Mouse (Mus musculus) small intestine, adult 2 months (tissue): ENCODE results near the gene Eif2b1. TPM values are rescaled to one million over a fixed set of nuclear protein-coding genes. Genes with fewer than 3 reads are reported as not detected.
"Not testable (repeated sequence)": the region's sequence is repeated elsewhere in the genome, so short reads cannot be mapped to it uniquely, and the experiment has no call there.

ENCODE experiments used
- H3K27ac ChIP-seq: fragments of 200-500 bp; 2 replicates; pipeline ENCODE4 v1.5.1; 2012; ENCODE audit warnings: low read depth, low read length, control low read depth, inconsistent platforms; ENCODE audit not compliant: insufficient read depth
- H3K27me3 ChIP-seq: fragments of 200-500 bp; 2 replicates; pipeline ENCODE4 v1.6.1; 2012; ENCODE audit warnings: mild to moderate bottlenecking, moderate library complexity, low read length, inconsistent platforms; ENCODE audit not compliant: control insufficient read depth, insufficient read depth
- H3K36me3 ChIP-seq: fragments of 200-500 bp; 2 replicates; pipeline ENCODE4 v1.6.1; 2012; ENCODE audit warnings: mild to moderate bottlenecking, low read length, control low read depth, inconsistent platforms; ENCODE audit not compliant: control insufficient read depth, insufficient read depth
- H3K4me1 ChIP-seq: fragments of 200-500 bp; 2 replicates; pipeline ENCODE4 v1.6.1; 2012; ENCODE audit warnings: low read length, inconsistent platforms, mixed read lengths; ENCODE audit not compliant: control insufficient read depth, insufficient read depth, insufficient read length
- H3K4me3 ChIP-seq: fragments of 200-500 bp; 2 replicates; pipeline ENCODE4 v1.5.1; 2012; ENCODE audit warnings: low read depth, mild to moderate bottlenecking, control low read depth, inconsistent platforms, low read length, moderate library complexity
- CTCF ChIP-seq: fragments of 200-500 bp; IDR thresholded peaks from 2 replicates; pipeline ENCODE4 v1.5.1; 2012; ENCODE audit warnings: low read depth, mild to moderate bottlenecking, control low read depth, inconsistent platforms, low read length, moderate library complexity, mixed read lengths; ENCODE audit not compliant: insufficient replicate concordance, insufficient read length; ENCODE audit errors: extremely low read depth
- POLR2A ChIP-seq: fragments of 200-500 bp; IDR thresholded peaks from 2 replicates; pipeline ENCODE4 v1.6.1; 2012; ENCODE audit warnings: low read depth, mild to moderate bottlenecking, control low read depth, inconsistent platforms, low read length, moderate library complexity
- WGBS: fragments of 180-500 bp; shearing (Covaris S2); methylation state at CpG from one replicate; pipeline ENCODE4 v1.1.7; 2018; 5-methylcytosine and 5-hydroxymethylcytosine counted together
- polyA plus RNA-seq: library from polyadenylated mRNA; depleted of rRNA; stranded (reverse); fragments of >200 nt; gene quantifications from 2 replicates; pipeline ENCODE4 v1.2.3, GENCODE M21; 2012

Gene Eif2b1
- polyA plus RNA-seq, 1 experiment = 12.5 TPM

DNA sequence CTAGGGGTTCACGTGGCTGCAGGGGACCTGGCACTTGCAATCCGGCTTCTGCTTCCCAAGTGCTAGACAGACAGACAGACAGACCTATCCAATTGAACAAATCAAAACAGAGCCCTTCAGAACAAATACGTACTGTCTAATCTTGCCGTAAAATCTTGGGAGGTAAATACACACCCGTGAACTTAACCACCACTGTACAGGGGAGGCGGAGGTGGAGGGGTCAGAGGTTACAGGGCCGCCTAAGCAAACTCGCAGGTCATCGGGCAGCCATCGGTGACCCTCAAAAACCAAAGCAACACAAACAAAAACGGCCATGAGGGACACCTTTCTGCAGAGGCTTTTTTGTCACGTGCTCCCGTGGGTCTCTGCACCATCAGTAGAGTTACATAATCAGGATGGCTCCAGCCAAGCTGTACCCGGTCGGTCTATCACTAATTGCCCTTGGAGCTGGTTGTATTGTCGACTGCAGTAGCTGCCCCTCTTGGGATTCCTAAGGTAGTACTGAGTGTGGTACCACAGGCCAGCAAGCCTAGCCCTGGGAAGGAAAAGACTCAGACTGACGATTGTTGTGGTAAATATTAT lies 26.2 kb upstream of the Eif2b1 start:
- TF ChIP-seq POLR2A = no peak
- TF ChIP-seq CTCF = no peak
- WGBS = 71% methylated on average over 17 of the region's 17 CpGs
- Histone ChIP-seq H3K27ac (no peak overlapping the region), H3K36me3 (no peaks in the 10 kb centered on the region), H3K4me3 (no peak overlapping the region), H3K27me3 (no peaks in the 10 kb centered on the region), H3K4me1 (no peaks in the 10 kb centered on the region)

DNA sequence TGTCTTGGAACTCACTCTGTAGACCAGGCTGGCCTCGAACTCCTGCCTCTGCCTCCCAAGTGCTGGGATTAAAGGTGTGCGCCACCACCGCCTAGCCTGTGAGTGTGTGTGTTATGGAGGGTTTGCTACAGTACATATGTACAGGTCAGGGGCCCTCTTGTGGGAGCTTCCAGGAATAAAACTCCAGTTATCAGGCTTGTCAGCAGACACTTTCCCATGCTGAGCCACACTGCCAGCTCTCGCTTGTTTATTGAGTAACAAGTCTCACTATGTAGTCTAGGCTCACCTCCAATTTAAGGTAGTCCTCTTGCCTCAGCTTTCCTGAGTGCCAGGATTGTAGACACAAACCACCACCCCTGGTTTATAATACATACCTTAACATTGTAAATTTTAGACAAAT lies 25.4 kb upstream of the Eif2b1 start:
- Histone ChIP-seq H3K4me3 (no peak overlapping the region), H3K36me3 (no peaks in the 10 kb centered on the region), H3K27ac (no peak overlapping the region), H3K4me1 (no peaks in the 10 kb centered on the region), H3K27me3 (no peaks in the 10 kb centered on the region)
- WGBS = 78% methylated on average over 4 of the region's 4 CpGs
- TF ChIP-seq POLR2A = no peak

DNA sequence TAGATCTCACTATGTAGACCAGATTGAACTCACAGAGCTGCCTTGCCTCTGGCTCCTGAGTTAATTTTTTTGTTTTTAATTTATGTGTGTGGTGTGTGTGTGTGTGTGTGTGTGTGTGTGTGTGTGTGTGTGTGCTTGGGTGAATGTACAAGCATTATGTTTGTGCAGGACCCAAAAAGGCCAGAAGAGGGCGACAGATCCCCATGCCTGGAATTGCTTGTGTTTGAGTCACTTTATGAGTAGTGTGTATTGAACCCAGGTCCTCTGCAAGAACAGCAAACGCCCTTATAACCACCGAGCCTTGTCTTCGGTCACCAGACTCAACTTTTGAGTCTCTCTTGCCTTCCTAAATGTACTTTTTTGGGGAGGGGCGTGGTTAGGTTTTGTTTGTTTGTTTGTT lies 23.4 kb upstream of the Eif2b1 start:
- 61% methylated on average over 5 of the region's 5 CpGs for WGBS
- Histone ChIP-seq H3K4me3 (no peak overlapping the region), H3K27me3 (no peaks in the 10 kb centered on the region), H3K4me1 (peaks cover 4% of the 10 kb centered on the region), H3K36me3 (no peaks in the 10 kb centered on the region), H3K27ac (no peak overlapping the region)
- TF ChIP-seq POLR2A (no peak), CTCF (peak; percentile 50; the same call in 1 of the 2 replicates)

DNA sequence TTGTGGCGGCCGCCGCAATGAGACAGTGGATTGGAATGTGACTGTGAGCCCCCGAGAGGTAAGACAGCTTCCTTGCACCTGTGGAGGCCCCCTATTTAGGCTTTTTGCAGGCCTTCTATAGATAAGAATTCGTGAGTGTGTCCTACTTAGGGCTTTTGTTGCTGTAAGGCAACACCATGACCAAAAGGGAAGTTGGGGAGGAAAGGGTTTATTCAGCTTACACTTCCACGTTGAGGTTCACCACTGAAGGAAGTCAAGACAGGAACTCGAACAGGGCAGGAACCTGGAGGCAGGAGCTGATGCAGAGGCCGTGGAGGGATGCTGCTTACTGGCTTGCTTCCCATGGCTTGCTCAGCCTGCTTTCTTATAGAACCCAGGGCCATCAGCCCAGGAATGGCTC lies 20.8 kb upstream of the Eif2b1 start:
- not testable (repeated sequence) for H3K4me3 ChIP-seq, H3K27me3 ChIP-seq, H3K27ac ChIP-seq, H3K4me1 ChIP-seq, H3K36me3 ChIP-seq
- 61% methylated on average over 8 of the region's 8 CpGs for WGBS

DNA sequence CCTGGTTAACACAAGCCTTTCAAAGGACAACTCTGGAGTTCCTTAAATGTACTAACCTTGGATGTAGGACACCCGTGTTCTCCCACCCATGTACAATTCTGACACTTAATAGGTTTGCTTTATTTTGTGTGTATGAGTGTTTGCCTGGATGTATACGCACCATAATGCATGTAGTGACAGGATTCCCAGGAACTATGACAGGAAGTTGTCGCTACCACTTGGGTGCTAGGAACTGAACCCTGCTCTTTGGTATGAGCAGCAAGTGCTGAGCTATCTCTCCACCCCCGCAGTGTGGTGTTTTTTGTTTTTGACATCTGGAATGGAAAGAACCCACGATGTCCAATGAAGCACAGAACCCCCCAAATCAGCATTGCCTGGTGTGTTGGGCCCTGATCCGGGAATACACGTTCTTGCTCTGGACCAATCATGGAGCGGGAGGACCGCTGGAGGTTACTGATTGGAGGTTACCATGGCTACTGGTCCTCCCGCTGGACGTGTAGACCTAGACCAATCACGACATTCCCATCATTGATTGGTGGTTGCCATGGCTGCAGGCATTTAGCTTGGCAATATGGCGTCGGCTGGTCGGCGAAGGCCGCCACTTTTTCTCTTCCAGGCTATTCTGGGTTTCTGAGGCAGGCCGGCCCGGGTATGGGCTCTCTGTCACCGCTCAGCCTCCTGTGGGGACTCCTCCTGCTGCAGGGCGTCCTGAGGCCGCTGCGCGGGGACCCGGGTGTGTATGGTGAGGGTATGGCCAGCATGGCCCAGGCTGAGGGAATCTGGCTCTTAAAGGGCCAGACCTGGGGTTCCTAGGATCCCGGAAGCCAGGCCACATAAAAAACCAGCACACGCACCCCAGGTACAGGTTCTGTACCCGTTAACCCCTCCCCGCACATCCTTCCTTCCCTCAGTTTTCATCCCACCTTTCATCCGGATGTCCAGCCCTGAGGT lies 19.6 kb upstream of the Eif2b1 start:
- H3K36me3 ChIP-seq = peaks cover 9% of the 10 kb centered on the region
- no peak overlapping the region for H3K27ac ChIP-seq
- 9% methylated on average over 30 of the region's 30 CpGs for WGBS
- peaks cover 4% of the 10 kb centered on the region for H3K4me1 ChIP-seq
- peak overlapping the region; percentile 76 for H3K4me3 ChIP-seq
- TF ChIP-seq CTCF = no peak
- no peak for TF ChIP-seq POLR2A
- no peaks in the 10 kb centered on the region for H3K27me3 ChIP-seq

DNA sequence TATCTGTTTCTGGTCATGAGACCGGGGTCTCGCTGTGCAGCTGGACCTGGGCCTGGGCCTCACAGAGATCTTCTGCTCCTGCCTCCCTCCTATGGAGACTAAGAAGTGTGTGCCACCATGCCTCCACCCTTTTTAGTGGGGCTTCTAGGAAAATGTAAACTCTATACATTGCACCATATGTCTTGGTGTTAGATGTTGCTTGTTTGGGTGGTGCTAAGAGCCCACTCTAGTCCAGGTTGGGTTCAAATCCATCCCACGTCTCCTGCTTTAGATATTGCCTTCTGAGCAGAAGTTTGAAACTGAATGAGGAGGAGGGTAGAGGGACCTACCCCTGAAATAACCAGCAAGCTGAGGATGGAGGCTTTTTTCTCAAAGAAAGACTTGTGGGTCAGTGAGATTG lies 13.8 kb upstream of the Eif2b1 start:
- Histone ChIP-seq H3K4me1 (no peaks in the 10 kb centered on the region), H3K27me3 (no peaks in the 10 kb centered on the region), H3K36me3 (peaks cover 34% of the 10 kb centered on the region), H3K27ac (no peak overlapping the region), H3K4me3 (no peak overlapping the region)
- TF ChIP-seq CTCF (no peak), POLR2A (no peak)
- WGBS = 97% methylated on average over 3 of the region's 3 CpGs

DNA sequence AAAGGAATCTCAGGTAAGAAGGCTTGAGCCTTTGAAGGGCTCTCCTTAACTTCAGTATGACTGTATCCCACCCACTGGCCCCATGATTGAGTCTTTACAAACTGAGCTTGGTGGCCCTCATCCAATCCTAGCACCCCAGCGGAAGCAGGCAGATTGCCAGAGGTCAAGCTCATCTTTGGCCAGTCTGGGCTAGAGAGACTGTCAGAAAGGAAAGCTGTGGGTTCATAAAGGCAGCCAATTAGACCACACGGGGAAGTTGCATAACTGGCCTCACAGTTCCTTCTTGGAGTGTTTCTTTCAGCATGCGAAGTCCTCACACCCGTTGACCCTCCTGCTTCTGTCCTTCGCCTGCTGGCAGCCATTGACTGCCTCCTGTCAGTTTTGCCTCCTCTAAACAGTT lies 3.6 kb upstream of the Eif2b1 start:
- no peak for TF ChIP-seq POLR2A
- TF ChIP-seq CTCF = no peak
- WGBS = 75% methylated on average over 5 of the region's 5 CpGs
- Histone ChIP-seq H3K27ac (no peak overlapping the region), H3K36me3 (peaks cover 20% of the 10 kb centered on the region), H3K27me3 (no peaks in the 10 kb centered on the region), H3K4me3 (no peak overlapping the region), H3K4me1 (peaks cover 7% of the 10 kb centered on the region; the same call in 1 of the 2 replicates)
